Mouse (Mus musculus) gastrocnemius, postnatal 14 days (tissue): ENCODE data around the gene Trappc2. TPM values are rescaled to one million over a fixed set of nuclear protein-coding genes. Genes with fewer than 3 reads are reported as not detected.

ENCODE experiments used
- DNase-seq: peaks from one replicate; pipeline ENCODE4 v3.0.0; 2021; ENCODE audit warnings: mixed read lengths
- intact Hi-C: fragments of 180-260 bp; cut with DNase I; formaldehyde crosslinking; loops from one replicate; pipeline ENCODE4 v1.15.1; 2025; ENCODE audit warnings: low total_unique reads
- long read RNA-seq, 2 experiments: library from polyadenylated mRNA; stranded (forward); transcript quantifications; one replicate each; pipeline ENCODE4 v2.0.0; 2021
- total RNA-seq, 2 experiments: library from RNA; stranded (reverse); gene quantifications; 2 replicates each; pipeline ENCODE4 v1.2.3; 2021

The Trappc2 gene
- 10 to 100 TPM; 17.6 to 18.1 TPM for total RNA-seq
- long read RNA-seq, experiment 1, transcript Trappc2-203 (5 exons, 1,613 nt), result major isoform, 21 of 23 reads
- long read RNA-seq, experiment 1, partial matches to known transcripts, result 0 of 23 reads
- long read RNA-seq, experiment 1, other reads (novel, unspliced or antisense), result 2 of 23 reads
- long read RNA-seq, experiment 2, transcript Trappc2-203 (5 exons, 1,613 nt), result major isoform, 12 of 14 reads
- long read RNA-seq, experiment 2, partial matches to known transcripts, result 0 of 14 reads
- long read RNA-seq, experiment 2, other reads (novel, unspliced or antisense), result 2 of 14 reads

GRCm38 (mm10) chrX:166440036-166440615 is at the start of gene Trappc2:
Gene Trappc2 (plus strand): TSS chrX:166440574.
- intact Hi-C loops, result no loop called here
- no peak for DNase-seq

GRCm38 (mm10) chrX:166393753-166394152 is 46.6 kb upstream of the Trappc2 start:
- intact Hi-C loops, result no loop called here
- DNase-seq, result no peak

GRCm38 (mm10) chrX:166407865-166408264 is 32.5 kb upstream of the Trappc2 start:
- intact Hi-C loops, result no loop called here
- no peak for DNase-seq

GRCm38 (mm10) chrX:166416196-166416595 is 24.2 kb upstream of the Trappc2 start:
- intact Hi-C loops, result no loop called here
- DNase-seq, result no peak

GRCm38 (mm10) chrX:166434812-166435211 is 5.6 kb upstream of the Trappc2 start:
- intact Hi-C loops, result no loop called here
- no peak for DNase-seq

- intact Hi-C loops, result no loop called here
- DNase-seq, result peak; percentile 86
These were observed 266 bp downstream of the Trappc2 start, which contains the start of gene Ofd1 for GRCm38 (mm10) chrX:166440616-166441063. Gene Ofd1 (minus strand): TSS chrX:166440704.

- DNase-seq, result no peak
- intact Hi-C loops, result no loop called here
These were observed 4.2 kb downstream of the Trappc2 start for GRCm38 (mm10) chrX:166444552-166444951.

- DNase-seq, result no peak
- intact Hi-C loops, result no loop called here
These were observed 13.2 kb downstream of the Trappc2 start for GRCm38 (mm10) chrX:166453532-166453931.

GRCm38 (mm10) chrX:166454331-166454730 is 14.0 kb downstream of the Trappc2 start:
- no peak for DNase-seq

GRCm38 (mm10) chrX:166455525-166455924 is 15.2 kb downstream of the Trappc2 start:
- no peak for DNase-seq
- intact Hi-C loops, result no loop called here

More at GRCm38 (mm10) chrX:166454331-166454730, 14.0 kb downstream of the Trappc2 start:
- intact Hi-C loops, result no loop called here

GRCm38 (mm10) chrX:166468321-166468720 is 27.9 kb downstream of the Trappc2 start:
- no peak for DNase-seq

GRCm38 (mm10) chrX:166472612-166473011 is 32.2 kb downstream of the Trappc2 start:
- DNase-seq, result no peak
- intact Hi-C loops, result no loop called here

More at GRCm38 (mm10) chrX:166468321-166468720, 27.9 kb downstream of the Trappc2 start:
- intact Hi-C loops, result no loop called here

- no peak for DNase-seq
- intact Hi-C loops, result no loop called here
These were observed 37.0 kb downstream of the Trappc2 start for GRCm38 (mm10) chrX:166477393-166477792.

- intact Hi-C loops, result no loop called here
- DNase-seq, result no peak
These were observed 38.4 kb downstream of the Trappc2 start for GRCm38 (mm10) chrX:166478631-166479364.

GRCm38 (mm10) chrX:166479365-166479983 is 39.1 kb downstream of the Trappc2 start, which contains the start of gene Rab9:
Gene Rab9 (minus strand): TSS chrX:166479867.
- DNase-seq, result peak; percentile 93
- intact Hi-C loops, result no loop called here

- DNase-seq, result no peak
- intact Hi-C loops, result no loop called here
These were observed 54.7 kb downstream of the Trappc2 start for GRCm38 (mm10) chrX:166495052-166495451.

GRCm38 (mm10) chrX:166497771-166498170 is 57.4 kb downstream of the Trappc2 start:
- intact Hi-C loops, result no loop called here
- no peak for DNase-seq

GRCm38 (mm10) chrX:166499496-166500190 is 59.3 kb downstream of the Trappc2 start:
- no peak for DNase-seq
- intact Hi-C loops, result no loop called here
